In the genomic region with DNA sequence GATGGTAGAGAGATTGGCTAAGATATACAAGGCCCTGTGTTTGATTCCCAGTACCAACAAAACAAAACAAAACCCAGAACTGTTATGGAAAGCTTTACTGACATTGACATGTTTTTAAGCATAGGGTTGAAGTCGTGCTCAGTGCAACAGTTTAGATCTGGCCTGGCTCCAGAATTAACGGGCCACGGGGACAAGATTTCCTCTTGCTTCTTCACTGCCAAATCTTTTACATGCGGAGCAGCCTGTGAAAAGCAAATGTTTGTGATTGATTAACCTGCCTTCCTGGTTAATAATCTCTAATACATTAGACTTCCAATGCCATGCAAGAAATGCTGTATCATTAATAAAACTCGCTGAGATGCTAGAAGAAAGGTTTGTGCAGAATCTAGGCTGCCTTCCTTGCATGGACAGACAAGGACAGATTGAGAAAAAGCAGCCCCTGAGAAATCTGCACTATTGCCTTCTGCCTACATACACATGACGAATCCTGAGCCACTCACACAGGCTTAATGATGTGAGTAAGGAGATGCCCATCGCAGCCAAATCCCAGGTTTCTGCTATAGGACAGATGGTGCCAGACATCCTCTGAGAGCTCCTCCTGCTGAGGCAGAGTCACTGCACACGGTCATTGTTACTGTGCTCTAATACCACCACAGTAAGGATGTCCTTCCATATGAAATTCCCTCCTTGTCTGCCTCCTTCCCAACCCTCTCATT, we compare ENCODE assay signal across 16 mouse cellular contexts.
DNase-seq lines count a peak whose midpoint lies in the region; ATAC-seq lines count a peak whose summit lies in the region.
"Had no signal": no experiment of that assay in that cellular context is flagged by ENCODE, and none has a peak within 500 bp of the region (broad histone marks: within the 10 kb centered on the region; RNA-seq: fewer than 3 reads in every experiment).

No protein-coding gene starts in this region.

- H3K27ac ChIP-seq in neural tube, embryonic 13.5 days (replicated peaks), result 0 out of 2 replicates have a peak overlapping the region, but pooled peaks have one; percentile 9
- H3K27ac ChIP-seq: embryonic facial prominence, embryonic 13.5 days; heart, embryonic 15.5 days; intestine, embryonic 15.5 days had no signal

- no peak; the same call in 1 of the 2 replicates for ATAC-seq in neural tube, embryonic 13.5 days (ENCODE audit: low read depth)
- ATAC-seq: intestine, embryonic 15.5 days; lung, postnatal 0 days had no signal

- intact Hi-C loops in heart, postnatal 25 days (cut with DNase I), result no loop called here

- no peaks in the 10 kb centered on the region for H3K36me3 ChIP-seq in neural tube, embryonic 13.5 days
- H3K36me3 ChIP-seq: embryonic facial prominence, embryonic 13.5 days; G1E; heart, embryonic 15.5 days; intestine, embryonic 15.5 days had no signal

- DNase-seq in cerebellum, postnatal 36 days, result peak; percentile 20
- DNase-seq in cerebellum, adult 11-12 months, result no peak
- peak; percentile 3 to 4 for DNase-seq in kidney, postnatal 36 days
- no peak for DNase-seq in kidney, adult 18-20 months
- DNase-seq in neural tube, embryonic 10.5 days (ENCODE audit: extremely low spot score, low spot score), result no peak
- DNase-seq in retina, embryonic 14.5 days (ENCODE audit: low spot score), result peak; percentile 9
- DNase-seq in heart, postnatal 25 days (ENCODE audit: low spot score), result no peak
- DNase-seq: right cerebral cortex, postnatal 4 days; thymus, postnatal 25 days had no signal

- H3K9me3 ChIP-seq in neural tube, embryonic 13.5 days, result no peaks in the 10 kb centered on the region
- H3K9me3 ChIP-seq: embryonic facial prominence, embryonic 13.5 days; heart, embryonic 15.5 days; intestine, embryonic 15.5 days had no signal

- 62% methylated on average over 8 of the region's 8 CpGs for WGBS in neural tube, embryonic 13.5 days

- H3K9ac ChIP-seq in neural tube, embryonic 13.5 days, result no peak overlapping the region
- H3K9ac ChIP-seq: embryonic facial prominence, embryonic 13.5 days; heart, embryonic 15.5 days; intestine, embryonic 15.5 days had no signal

- no peak overlapping the region for H3K4me3 ChIP-seq in neural tube, embryonic 13.5 days
- H3K4me3 ChIP-seq: embryonic facial prominence, embryonic 13.5 days; heart, embryonic 15.5 days; intestine, embryonic 15.5 days had no signal

- H3K4me1 ChIP-seq in neural tube, embryonic 13.5 days (replicated peaks), result peaks cover 11% of the 10 kb centered on the region; the same call in 1 of the 2 replicates
- H3K4me1 ChIP-seq: embryonic facial prominence, embryonic 13.5 days; heart, embryonic 15.5 days; intestine, embryonic 15.5 days had no signal

- H3K27me3 ChIP-seq in neural tube, embryonic 13.5 days, result no peaks in the 10 kb centered on the region
- H3K27me3 ChIP-seq: embryonic facial prominence, embryonic 13.5 days; heart, embryonic 15.5 days; intestine, embryonic 15.5 days had no signal

- H3K4me2 ChIP-seq in neural tube, embryonic 13.5 days, result no peak overlapping the region
- H3K4me2 ChIP-seq: embryonic facial prominence, embryonic 13.5 days; heart, embryonic 15.5 days; intestine, embryonic 15.5 days; liver, embryonic 11.5 days had no signal

Comparison
In these comparisons a context has a peak if more than half of its experiments do, and no peak if none do; other contexts are left out.
1. DNase-seq: peak in cerebellum, postnatal 36 days (2 of 2), kidney, postnatal 36 days (2 of 2) and retina, embryonic 14.5 days (single experiment); none in cerebellum, adult 11-12 months (single experiment), kidney, adult 18-20 months (single experiment), neural tube, embryonic 10.5 days (single experiment) and heart, postnatal 25 days (single experiment).